Mouse (Mus musculus): ENCODE data around the gene Nbea.

The Nbea gene

DNA sequence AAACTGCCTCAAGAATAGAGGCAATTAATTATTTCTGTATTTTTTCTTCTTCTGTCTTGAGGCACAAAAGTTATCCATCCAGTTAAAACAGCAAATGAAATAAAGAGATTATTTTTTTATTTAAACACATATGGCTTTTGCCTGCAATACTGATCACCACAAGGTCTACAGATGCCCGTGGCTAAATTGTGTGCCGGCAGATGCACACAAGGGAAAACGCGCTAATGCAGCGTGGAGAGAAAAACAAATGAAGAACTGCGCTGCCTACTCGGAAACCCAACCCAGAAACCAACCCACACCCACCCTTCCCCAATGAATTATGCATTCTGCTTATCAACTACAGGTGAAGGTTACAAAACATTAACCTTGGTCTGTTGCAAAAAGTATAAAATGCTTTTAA, 408.3 kb downstream of the Nbea start:
- no peak overlapping the region for H3K4me3 ChIP-seq (replicated peaks; ENCODE audit: low read length)
- no peaks in the 10 kb centered on the region for H3K9me3 ChIP-seq (ENCODE audit: low read length)
- peaks cover 20% of the 10 kb centered on the region for H3K27me3 ChIP-seq (ENCODE audit: insufficient read depth, low read length)
- H3K4me1 ChIP-seq (replicated peaks; ENCODE audit: low read depth, low read length) = peaks cover 5% of the 10 kb centered on the region; the same call in 1 of the 2 replicates
- H3K36me3 ChIP-seq (ENCODE audit: insufficient read depth, low read length) = no peaks in the 10 kb centered on the region
- no peak for TF ChIP-seq CTCF (conservative IDR thresholded peaks at IDR 0.05; ENCODE audit: low read length)
- no peak for TF ChIP-seq NANOG (IDR thresholded peaks at IDR 0.05; ENCODE audit: borderline replicate concordance, low read length)
- no peak for TF ChIP-seq POU5F1 (IDR thresholded peaks at IDR 0.05; ENCODE audit: borderline replicate concordance, low read length)

GRCm38 (mm10) chr3:55774203-55774602, 409.3 kb downstream of the Nbea start:
- Histone ChIP-seq H3K4me1 (replicated peaks; ENCODE audit: low read depth, low read length) (no peaks in the 10 kb centered on the region), H3K4me3 (replicated peaks; ENCODE audit: low read length) (no peak overlapping the region), H3K9me3 (ENCODE audit: low read length) (no peaks in the 10 kb centered on the region), H3K36me3 (ENCODE audit: insufficient read depth, low read length) (no peaks in the 10 kb centered on the region), H3K27me3 (ENCODE audit: insufficient read depth, low read length) (peaks cover 12% of the 10 kb centered on the region)
- TF ChIP-seq POU5F1 (IDR thresholded peaks at IDR 0.05; ENCODE audit: borderline replicate concordance, low read length) (no peak), NANOG (IDR thresholded peaks at IDR 0.05; ENCODE audit: borderline replicate concordance, low read length) (no peak), CTCF (conservative IDR thresholded peaks at IDR 0.05; ENCODE audit: low read length) (no peak)

DNA sequence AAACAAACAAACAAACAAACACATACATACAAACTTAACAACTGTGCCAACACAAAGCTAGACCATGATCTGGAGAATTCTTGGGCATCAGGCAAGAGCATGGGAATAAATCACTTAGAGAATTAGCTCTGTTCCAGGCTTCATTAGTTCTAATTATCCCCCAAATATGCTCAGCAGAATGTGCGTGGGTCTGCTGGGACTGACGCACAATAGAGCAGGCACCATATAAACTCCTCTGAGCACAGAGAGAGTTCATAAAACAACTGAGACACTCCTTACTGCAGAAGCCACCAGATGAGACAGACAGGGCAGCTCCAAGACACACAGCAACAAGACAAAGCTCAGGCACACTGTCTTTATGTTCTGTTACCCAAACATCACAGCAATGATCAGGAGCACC, 414.2 kb downstream of the Nbea start:
- Histone ChIP-seq H3K27me3 (ENCODE audit: insufficient read depth, low read length) (peaks cover 38% of the 10 kb centered on the region), H3K4me3 (replicated peaks; ENCODE audit: low read length) (no peak overlapping the region), H3K9me3 (ENCODE audit: low read length) (peaks cover 11% of the 10 kb centered on the region; the same call in 1 of the 2 replicates), H3K36me3 (ENCODE audit: insufficient read depth, low read length) (no peaks in the 10 kb centered on the region), H3K4me1 (replicated peaks; ENCODE audit: low read depth, low read length) (peaks cover 2% of the 10 kb centered on the region)
- TF ChIP-seq NANOG (IDR thresholded peaks at IDR 0.05; ENCODE audit: borderline replicate concordance, low read length) (no peak), POU5F1 (IDR thresholded peaks at IDR 0.05; ENCODE audit: borderline replicate concordance, low read length) (no peak), CTCF (conservative IDR thresholded peaks at IDR 0.05; ENCODE audit: low read length) (no peak)

- no peak for TF ChIP-seq POU5F1 (IDR thresholded peaks at IDR 0.05; ENCODE audit: borderline replicate concordance, low read length)
- no peak for TF ChIP-seq CTCF (conservative IDR thresholded peaks at IDR 0.05; ENCODE audit: low read length)
- TF ChIP-seq NANOG (IDR thresholded peaks at IDR 0.05; ENCODE audit: borderline replicate concordance, low read length) = no peak
These were observed 414.8 kb downstream of the Nbea start for GRCm38 (mm10) chr3:55768654-55769053.

GRCm38 (mm10) chr3:55763591-55763990, 419.9 kb downstream of the Nbea start:
- no peak for TF ChIP-seq CTCF (conservative IDR thresholded peaks at IDR 0.05; ENCODE audit: low read length)
- TF ChIP-seq NANOG (IDR thresholded peaks at IDR 0.05; ENCODE audit: borderline replicate concordance, low read length) = peak; percentile 78; the same call in 1 of the 2 replicates
- TF ChIP-seq POU5F1 (IDR thresholded peaks at IDR 0.05; ENCODE audit: borderline replicate concordance, low read length) = 0 out of 2 replicates have a peak, but pooled peaks have one; percentile 62
- no peaks in the 10 kb centered on the region for H3K36me3 ChIP-seq (ENCODE audit: insufficient read depth, low read length)
- H3K4me3 ChIP-seq (replicated peaks; ENCODE audit: low read length) = no peak overlapping the region

More at GRCm38 (mm10) chr3:55768654-55769053, 414.8 kb downstream of the Nbea start:
- peaks cover 9% of the 10 kb centered on the region for H3K4me1 ChIP-seq (replicated peaks; ENCODE audit: low read depth, low read length)
- peaks cover 39% of the 10 kb centered on the region for H3K27me3 ChIP-seq (ENCODE audit: insufficient read depth, low read length)
- peaks cover 11% of the 10 kb centered on the region; the same call in 1 of the 2 replicates for H3K9me3 ChIP-seq (ENCODE audit: low read length)
- no peak overlapping the region for H3K4me3 ChIP-seq (replicated peaks; ENCODE audit: low read length)
- no peaks in the 10 kb centered on the region for H3K36me3 ChIP-seq (ENCODE audit: insufficient read depth, low read length)

GRCm38 (mm10) chr3:55758297-55758696, 425.2 kb downstream of the Nbea start:
- Histone ChIP-seq H3K36me3 (ENCODE audit: insufficient read depth, low read length) (no peaks in the 10 kb centered on the region), H3K4me1 (replicated peaks; ENCODE audit: low read depth, low read length) (peaks cover 4% of the 10 kb centered on the region), H3K9me3 (ENCODE audit: low read length) (no peaks in the 10 kb centered on the region), H3K4me3 (replicated peaks; ENCODE audit: low read length) (no peak overlapping the region), H3K27me3 (ENCODE audit: insufficient read depth, low read length) (peaks cover 9% of the 10 kb centered on the region)
- TF ChIP-seq NANOG (IDR thresholded peaks at IDR 0.05; ENCODE audit: borderline replicate concordance, low read length) (no peak), POU5F1 (IDR thresholded peaks at IDR 0.05; ENCODE audit: borderline replicate concordance, low read length) (no peak), CTCF (conservative IDR thresholded peaks at IDR 0.05; ENCODE audit: low read length) (no peak)

More at GRCm38 (mm10) chr3:55763591-55763990, 419.9 kb downstream of the Nbea start:
- peaks cover 43% of the 10 kb centered on the region for H3K27me3 ChIP-seq (ENCODE audit: insufficient read depth, low read length)
- H3K9me3 ChIP-seq (ENCODE audit: low read length) = peaks cover 11% of the 10 kb centered on the region; the same call in 1 of the 2 replicates
- peaks cover 13% of the 10 kb centered on the region for H3K4me1 ChIP-seq (replicated peaks; ENCODE audit: low read depth, low read length)

- H3K9me3 ChIP-seq (ENCODE audit: low read length) = no peaks in the 10 kb centered on the region
- TF ChIP-seq CTCF (conservative IDR thresholded peaks at IDR 0.05; ENCODE audit: low read length) (no peak), POU5F1 (IDR thresholded peaks at IDR 0.05; ENCODE audit: borderline replicate concordance, low read length) (no peak), NANOG (IDR thresholded peaks at IDR 0.05; ENCODE audit: borderline replicate concordance, low read length) (no peak)
- no peaks in the 10 kb centered on the region for H3K36me3 ChIP-seq (ENCODE audit: insufficient read depth, low read length)
- H3K4me3 ChIP-seq (replicated peaks; ENCODE audit: low read length) = no peak overlapping the region
- H3K27me3 ChIP-seq (ENCODE audit: insufficient read depth, low read length) = peaks cover 2% of the 10 kb centered on the region; the same call in 1 of the 2 replicates
- no peaks in the 10 kb centered on the region for H3K4me1 ChIP-seq (replicated peaks; ENCODE audit: low read depth, low read length)
These were observed 426.8 kb downstream of the Nbea start for GRCm38 (mm10) chr3:55756602-55757190.

DNA sequence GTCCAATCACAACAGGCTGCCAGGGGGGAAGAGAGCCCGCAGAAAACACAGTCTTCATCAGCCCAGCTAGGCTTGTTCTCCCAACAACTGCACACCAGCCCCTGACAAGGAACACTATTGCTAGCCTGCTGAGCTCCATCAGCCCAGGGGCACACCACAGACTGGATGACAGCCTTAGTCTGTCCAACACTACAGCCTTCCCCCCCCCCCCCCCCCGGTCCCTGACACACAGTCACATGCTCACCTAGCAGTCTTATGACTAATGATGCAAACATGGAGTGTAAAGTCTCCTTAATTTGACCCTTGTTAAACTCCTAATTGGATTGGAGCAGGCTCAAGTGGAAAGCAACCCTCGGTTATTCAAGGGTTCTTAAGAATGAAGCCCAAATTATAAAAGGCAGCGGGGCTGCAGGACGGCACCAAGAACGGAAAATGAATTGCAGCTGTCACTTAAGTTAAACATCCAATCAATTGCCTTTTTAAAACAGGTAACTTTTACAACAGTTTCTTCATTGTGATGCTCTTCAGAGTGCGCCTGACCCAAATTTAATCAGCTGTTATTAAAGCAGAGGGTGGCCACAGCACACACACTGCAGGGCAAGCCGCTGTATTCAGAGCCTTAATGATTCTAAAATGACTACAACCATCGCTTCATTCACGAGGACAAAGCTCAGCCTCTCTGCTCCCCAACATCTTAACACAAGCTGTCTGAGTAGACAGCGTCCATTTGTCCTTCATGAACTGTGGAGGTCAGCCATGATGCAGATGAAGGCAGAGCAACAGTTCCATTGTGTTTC, 427.5 kb downstream of the Nbea start:
- Histone ChIP-seq H3K4me1 (replicated peaks; ENCODE audit: low read depth, low read length) (no peaks in the 10 kb centered on the region), H3K36me3 (ENCODE audit: insufficient read depth, low read length) (no peaks in the 10 kb centered on the region), H3K4me3 (replicated peaks; ENCODE audit: low read length) (no peak overlapping the region), H3K9me3 (ENCODE audit: low read length) (no peaks in the 10 kb centered on the region), H3K27me3 (ENCODE audit: insufficient read depth, low read length) (0 out of 2 replicates have a peak, but pooled peaks cover 2% of the 10 kb centered on the region)
- TF ChIP-seq NANOG (IDR thresholded peaks at IDR 0.05; ENCODE audit: borderline replicate concordance, low read length) = no peak
- no peak for TF ChIP-seq POU5F1 (IDR thresholded peaks at IDR 0.05; ENCODE audit: borderline replicate concordance, low read length)
- no peak for TF ChIP-seq CTCF (conservative IDR thresholded peaks at IDR 0.05; ENCODE audit: low read length)

Measured in E14TG2a.4 (cell line).